Comparison of ENCODE assay signal across 18 mouse cellular contexts in genomic region chr15:31397379-31397778, GRCm38 (mm10). TPM values are rescaled to one million over a fixed set of nuclear protein-coding genes. Genes with fewer than 3 reads are reported as not detected.
DNase-seq lines count a peak whose midpoint lies in the region; ATAC-seq and TF ChIP-seq lines count a peak whose summit lies in the region.
"Had no signal": no experiment of that assay in that cellular context is flagged by ENCODE, and none has a peak within 500 bp of the region (broad histone marks: within the 10 kb centered on the region; RNA-seq: fewer than 3 reads in every experiment).

No protein-coding gene starts in this region.

- H3K4me2 ChIP-seq in heart, embryonic 13.5 days, result no peak overlapping the region
- H3K4me2 ChIP-seq in kidney, postnatal 0 days (ENCODE audit: low read length), result no peak overlapping the region
- H3K4me2 ChIP-seq in midbrain, postnatal 0 days (ENCODE audit: low read depth, low read length, poor library complexity, severe bottlenecking), result no peak overlapping the region
- H3K4me2 ChIP-seq: forebrain, embryonic 12.5 days; midbrain, embryonic 15.5 days had no signal

- H3K27ac ChIP-seq in heart, embryonic 13.5 days (replicated peaks), result peak overlapping the region; percentile 92
- H3K27ac ChIP-seq in kidney, postnatal 0 days, result no peak overlapping the region
- no peak overlapping the region for H3K27ac ChIP-seq in midbrain, postnatal 0 days (ENCODE audit: low read depth, low read length)
- H3K27ac ChIP-seq in midbrain, embryonic 10.5 days (replicated peaks), result no peak overlapping the region
- H3K27ac ChIP-seq: forebrain, embryonic 12.5 days; midbrain, embryonic 15.5 days had no signal

- TF ChIP-seq CTCF in kidney, postnatal 0 days (IDR thresholded peaks at IDR 0.05; ENCODE audit: low read depth), result peak; percentile 44
- TF ChIP-seq CTCF in midbrain, postnatal 0 days (IDR thresholded peaks at IDR 0.05), result peak; percentile 17

- no peak overlapping the region for H3K9ac ChIP-seq in heart, embryonic 13.5 days
- H3K9ac ChIP-seq in kidney, postnatal 0 days (ENCODE audit: low read depth, low read length), result no peak overlapping the region
- H3K9ac ChIP-seq in midbrain, postnatal 0 days (replicated peaks; ENCODE audit: low read length, poor library complexity, severe bottlenecking), result no peak overlapping the region
- H3K9ac ChIP-seq: forebrain, embryonic 12.5 days; midbrain, embryonic 15.5 days had no signal

- WGBS in heart, embryonic 13.5 days, result 79% methylated on average over 3 of the region's 3 CpGs
- WGBS in kidney, postnatal 0 days, result 84% methylated on average over 3 of the region's 3 CpGs
- WGBS in midbrain, postnatal 0 days, result 81% methylated on average over 3 of the region's 3 CpGs
- WGBS in midbrain, embryonic 10.5 days, result 71% methylated on average over 3 of the region's 3 CpGs

- no peaks in the 10 kb centered on the region for H3K36me3 ChIP-seq in heart, embryonic 13.5 days
- no peaks in the 10 kb centered on the region for H3K36me3 ChIP-seq in kidney, postnatal 0 days (ENCODE audit: insufficient read depth, low read length)
- H3K36me3 ChIP-seq in midbrain, postnatal 0 days (ENCODE audit: insufficient read depth, low read length), result no peaks in the 10 kb centered on the region
- no peaks in the 10 kb centered on the region for H3K36me3 ChIP-seq in midbrain, embryonic 10.5 days
- H3K36me3 ChIP-seq: forebrain, embryonic 12.5 days; midbrain, embryonic 15.5 days had no signal

- H3K9me3 ChIP-seq in heart, embryonic 13.5 days, result no peaks in the 10 kb centered on the region
- no peaks in the 10 kb centered on the region for H3K9me3 ChIP-seq in kidney, postnatal 0 days (replicated peaks; ENCODE audit: low read length)
- H3K9me3 ChIP-seq in midbrain, postnatal 0 days (ENCODE audit: low read length), result no peaks in the 10 kb centered on the region
- no peaks in the 10 kb centered on the region for H3K9me3 ChIP-seq in midbrain, embryonic 10.5 days (replicated peaks)
- H3K9me3 ChIP-seq: forebrain, embryonic 12.5 days; midbrain, embryonic 15.5 days had no signal

- no peak for ATAC-seq in heart, embryonic 13.5 days (ENCODE audit: extremely low read depth, insufficient number of reproducible peaks, low FRiP score, low TSS enrichment)
- no peak for ATAC-seq in kidney, postnatal 0 days (replicated peaks; ENCODE audit: low FRiP score, low read depth)
- no peak for ATAC-seq in midbrain, postnatal 0 days (ENCODE audit: low FRiP score)
- ATAC-seq: midbrain, embryonic 15.5 days had no signal

- no peaks in the 10 kb centered on the region for H3K27me3 ChIP-seq in heart, embryonic 13.5 days (replicated peaks)
- no peaks in the 10 kb centered on the region for H3K27me3 ChIP-seq in kidney, postnatal 0 days (ENCODE audit: insufficient read depth, low read length)
- no peaks in the 10 kb centered on the region; the same call in 1 of the 2 replicates for H3K27me3 ChIP-seq in midbrain, postnatal 0 days (ENCODE audit: insufficient read depth, low read length)
- no peaks in the 10 kb centered on the region for H3K27me3 ChIP-seq in midbrain, embryonic 10.5 days (ENCODE audit: low read depth, poor library complexity, severe bottlenecking)
- H3K27me3 ChIP-seq: forebrain, embryonic 12.5 days; midbrain, embryonic 15.5 days had no signal

- H3K4me3 ChIP-seq in heart, embryonic 13.5 days, result no peak overlapping the region
- H3K4me3 ChIP-seq in kidney, postnatal 0 days (replicated peaks; ENCODE audit: low read depth, low read length), result no peak overlapping the region
- no peak overlapping the region for H3K4me3 ChIP-seq in midbrain, postnatal 0 days (ENCODE audit: low read depth, low read length)
- H3K4me3 ChIP-seq in midbrain, embryonic 10.5 days, result no peak overlapping the region
- H3K4me3 ChIP-seq: forebrain, embryonic 12.5 days; megakaryocyte, embryonic 14.5 days; midbrain, embryonic 15.5 days had no signal

- H3K4me1 ChIP-seq in heart, embryonic 13.5 days, result peaks cover 51% of the 10 kb centered on the region
- H3K4me1 ChIP-seq in kidney, postnatal 0 days (replicated peaks; ENCODE audit: insufficient read depth, low read length), result no peaks in the 10 kb centered on the region
- no peaks in the 10 kb centered on the region; the same call in 1 of the 2 replicates for H3K4me1 ChIP-seq in midbrain, postnatal 0 days (ENCODE audit: insufficient read depth, low read length)
- peaks cover 8% of the 10 kb centered on the region; the same call in 1 of the 2 replicates for H3K4me1 ChIP-seq in midbrain, embryonic 10.5 days
- H3K4me1 ChIP-seq: midbrain, embryonic 15.5 days had no signal

- no peak for DNase-seq in heart, adult 11 months
- no peak for DNase-seq in kidney, postnatal 0 days (ENCODE audit: low spot score)
- DNase-seq in kidney, postnatal 10 days, result no peak
- no peak for DNase-seq in midbrain, postnatal 0 days (ENCODE audit: low spot score)
- no peak for DNase-seq in midbrain, embryonic 10.5 days (ENCODE audit: low spot score)
- no peak for DNase-seq in cerebellum, postnatal 4 days (ENCODE audit: low spot score in 2 of 2)
- DNase-seq: cerebellum, adult 8-10 months; kidney, adult 2 months; layer of hippocampus, adult 9-11 months; lung, postnatal 14 days; right cerebral cortex, postnatal 4 days; thymus, postnatal 14 days had no signal

RNA-seq across cellular contexts. Expression of gene Ankrd33b, which starts 29.9 kb away (rescaled TPM):
- 1.8 and 2.1 TPM in 2 replicates for polyA plus RNA-seq in heart, embryonic 13.5 days (2015; fragmentation: Nextera tagmentation; extraction: Ambion mirVana)
- 10.5 and 12.0 TPM in 2 replicates for polyA plus RNA-seq in kidney, postnatal 0 days (2015; fragmentation: Nextera tagmentation; extraction: Ambion mirVana)
- total RNA-seq in midbrain, postnatal 0 days (2014; rRNA removed), result 0.99 and 1.6 TPM in 2 replicates
- polyA plus RNA-seq in midbrain, postnatal 0 days (2015; fragmentation: Nextera tagmentation; extraction: Ambion mirVana), result 0.80 and 1.1 TPM in 2 replicates
- polyA plus RNA-seq in midbrain, embryonic 10.5 days (2016; fragmentation: Nextera tagmentation; extraction: Ambion mirVana), result 0.56 and 0.77 TPM in 2 replicates

RNA-seq across cellular contexts. Expression of gene Ropn1l, which starts 56.2 kb away (rescaled TPM):
- 1.7 and 2.0 TPM in 2 replicates for polyA plus RNA-seq in heart, embryonic 13.5 days (2015; fragmentation: Nextera tagmentation; extraction: Ambion mirVana)
- polyA plus RNA-seq in kidney, postnatal 0 days (2015; fragmentation: Nextera tagmentation; extraction: Ambion mirVana), result 5.2 and 5.8 TPM in 2 replicates
- total RNA-seq in midbrain, postnatal 0 days (2014; rRNA removed), result 0.71 and 1.3 TPM in 2 replicates
- 2.2 and 2.4 TPM in 2 replicates for polyA plus RNA-seq in midbrain, postnatal 0 days (2015; fragmentation: Nextera tagmentation; extraction: Ambion mirVana)
- polyA plus RNA-seq in midbrain, embryonic 10.5 days (2016; fragmentation: Nextera tagmentation; extraction: Ambion mirVana), result 3.0 and 3.4 TPM in 2 replicates
- total RNA-seq: gastrocnemius, adult 8-10 months; hematopoietic stem cell, adult 5-6 weeks had no signal
